Mouse (Mus musculus): ENCODE results near the gene Degs2.

Degs2 gene

DNA sequence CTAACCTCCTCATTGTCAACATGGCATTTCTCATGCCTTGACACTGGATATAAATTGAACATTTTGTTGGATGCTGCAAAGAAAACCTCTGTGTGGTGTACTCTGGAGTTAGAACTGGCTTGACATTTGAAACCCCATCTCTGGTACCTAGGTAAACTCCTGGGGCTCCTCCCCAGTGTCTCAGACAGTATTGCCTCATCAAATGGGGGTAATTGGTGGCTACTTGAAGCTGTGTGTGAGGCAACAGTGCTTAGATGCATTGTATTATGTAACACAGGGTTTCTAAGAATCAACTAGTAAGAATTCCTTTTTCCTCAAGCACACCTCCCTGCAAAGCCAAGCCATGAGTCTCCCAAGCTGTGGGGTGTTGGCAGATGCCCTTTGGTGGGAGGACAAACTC, 54.3 kb downstream of the Degs2 start:
- no peak for DNase-seq

GRCm38 (mm10) chr12:108646234-108646633, 55.9 kb downstream of the Degs2 start:
- DNase-seq: no peak

DNA sequence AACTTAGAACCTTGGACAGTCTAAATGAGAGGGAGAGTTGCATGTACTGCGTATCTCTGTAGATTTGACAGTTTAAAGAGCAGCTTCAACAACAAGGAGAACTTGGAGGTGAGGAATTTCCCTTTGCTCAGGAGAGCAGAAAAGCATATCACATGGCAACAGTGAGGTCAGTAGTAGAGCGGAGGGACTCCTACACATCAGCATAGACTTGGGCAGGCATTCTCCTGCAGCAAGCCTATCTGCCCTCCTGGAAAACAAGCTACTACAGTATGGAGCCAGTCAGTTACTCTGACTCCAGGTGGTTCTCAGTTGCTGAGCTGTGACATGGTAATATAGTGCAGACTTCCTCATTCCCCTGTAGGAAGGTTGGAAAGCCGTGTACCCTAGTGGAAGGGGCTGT, 60.1 kb downstream of the Degs2 start:
- DNase-seq: no peak

DNA sequence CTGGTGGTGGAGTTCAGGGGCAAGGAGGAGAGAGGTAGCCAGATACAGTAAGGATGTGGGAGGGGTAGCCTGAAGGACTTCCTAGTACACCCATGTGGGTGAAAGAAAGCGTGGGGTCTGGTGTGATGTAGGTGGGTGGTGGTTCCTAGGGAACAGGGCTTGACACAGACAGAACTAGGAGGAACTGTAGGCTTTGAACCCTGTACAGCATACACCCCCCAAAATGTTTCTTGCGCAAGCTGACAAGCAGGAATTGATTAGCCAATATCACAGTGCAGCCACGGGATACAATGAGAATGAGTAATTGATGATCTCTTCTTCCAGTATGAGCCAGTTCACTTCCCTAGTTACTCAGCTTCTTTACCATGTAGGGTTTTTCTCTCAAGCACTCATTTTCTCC, 63.0 kb downstream of the Degs2 start:
- no peak for DNase-seq

DNA sequence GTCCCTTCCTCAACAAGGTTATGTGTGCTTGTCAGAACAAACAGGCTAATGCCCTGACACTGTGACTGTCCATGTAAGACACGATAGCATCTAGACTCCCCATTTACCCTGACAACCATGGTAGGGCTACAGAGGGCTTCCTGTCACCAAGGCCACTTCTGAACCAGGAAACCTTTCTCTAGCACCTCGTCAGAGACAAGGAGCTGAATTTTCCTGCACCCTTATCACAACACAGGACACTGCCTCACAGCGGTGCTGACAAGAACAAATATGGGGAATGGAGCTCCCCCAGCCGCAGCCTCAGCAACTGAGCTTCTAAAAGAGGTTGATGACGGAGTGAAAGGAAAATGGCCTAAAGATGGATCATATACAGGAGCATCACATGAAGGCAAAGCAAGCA, 64.7 kb downstream of the Degs2 start:
- DNase-seq: no peak

DNA sequence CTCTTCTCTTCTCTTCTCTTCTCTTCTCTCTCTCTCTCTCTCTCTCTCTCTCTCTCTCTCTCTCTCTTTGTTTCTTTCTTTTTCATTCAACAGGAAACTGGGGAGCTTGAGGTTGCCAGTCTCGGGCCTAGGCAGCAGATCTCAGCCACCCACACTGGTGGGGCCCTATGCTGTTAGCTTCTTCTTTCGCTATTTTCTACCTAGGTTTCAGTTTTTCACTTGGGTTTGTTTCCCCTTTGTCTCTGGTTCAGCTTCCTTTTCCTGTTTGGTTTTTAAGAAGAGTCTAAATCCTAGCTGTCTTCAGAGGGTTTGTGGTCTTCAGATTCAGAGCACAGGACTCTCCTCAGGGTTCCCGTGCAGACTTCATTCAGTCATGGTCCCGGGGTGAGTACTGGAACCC, 66.6 kb downstream of the Degs2 start:
- no peak for DNase-seq

DNA sequence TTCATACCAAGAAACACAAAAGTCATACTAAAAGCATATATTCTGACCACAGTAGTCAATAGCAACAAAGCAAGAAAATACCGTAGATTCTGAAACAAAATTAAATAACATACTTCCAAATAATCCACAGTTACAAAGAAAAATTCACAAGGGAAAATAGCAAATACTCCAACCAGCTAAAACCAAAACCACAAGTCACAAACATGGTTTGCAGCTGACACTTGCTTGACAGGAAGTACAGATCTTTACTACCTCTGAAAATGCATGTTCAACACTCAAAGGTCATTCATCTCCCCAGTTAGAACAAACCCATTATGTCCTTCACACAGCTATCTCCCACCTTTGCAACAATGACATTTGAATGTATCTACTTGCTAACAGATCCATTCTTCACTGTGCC, 68.1 kb downstream of the Degs2 start:
- no peak for DNase-seq

DNA sequence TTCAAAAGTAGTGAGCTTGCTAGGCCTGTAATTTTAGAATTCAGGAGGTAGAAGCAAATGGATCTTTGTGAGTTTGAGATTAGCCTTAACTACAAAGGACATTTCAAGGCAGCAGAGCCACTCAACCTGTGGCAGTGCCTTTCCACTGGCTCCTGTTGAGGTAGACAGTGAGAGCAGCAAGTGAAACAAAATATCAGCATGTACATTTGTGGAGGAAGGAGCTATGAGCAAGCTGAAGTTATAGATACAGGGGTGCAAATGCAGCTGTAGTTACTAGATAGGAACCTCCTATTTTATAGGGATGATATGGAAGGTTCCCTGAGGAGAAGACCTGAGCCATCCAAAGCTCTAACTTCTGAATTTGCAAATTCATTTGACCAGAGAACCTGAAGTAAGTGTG, 69.6 kb downstream of the Degs2 start:
- no peak for DNase-seq

DNA sequence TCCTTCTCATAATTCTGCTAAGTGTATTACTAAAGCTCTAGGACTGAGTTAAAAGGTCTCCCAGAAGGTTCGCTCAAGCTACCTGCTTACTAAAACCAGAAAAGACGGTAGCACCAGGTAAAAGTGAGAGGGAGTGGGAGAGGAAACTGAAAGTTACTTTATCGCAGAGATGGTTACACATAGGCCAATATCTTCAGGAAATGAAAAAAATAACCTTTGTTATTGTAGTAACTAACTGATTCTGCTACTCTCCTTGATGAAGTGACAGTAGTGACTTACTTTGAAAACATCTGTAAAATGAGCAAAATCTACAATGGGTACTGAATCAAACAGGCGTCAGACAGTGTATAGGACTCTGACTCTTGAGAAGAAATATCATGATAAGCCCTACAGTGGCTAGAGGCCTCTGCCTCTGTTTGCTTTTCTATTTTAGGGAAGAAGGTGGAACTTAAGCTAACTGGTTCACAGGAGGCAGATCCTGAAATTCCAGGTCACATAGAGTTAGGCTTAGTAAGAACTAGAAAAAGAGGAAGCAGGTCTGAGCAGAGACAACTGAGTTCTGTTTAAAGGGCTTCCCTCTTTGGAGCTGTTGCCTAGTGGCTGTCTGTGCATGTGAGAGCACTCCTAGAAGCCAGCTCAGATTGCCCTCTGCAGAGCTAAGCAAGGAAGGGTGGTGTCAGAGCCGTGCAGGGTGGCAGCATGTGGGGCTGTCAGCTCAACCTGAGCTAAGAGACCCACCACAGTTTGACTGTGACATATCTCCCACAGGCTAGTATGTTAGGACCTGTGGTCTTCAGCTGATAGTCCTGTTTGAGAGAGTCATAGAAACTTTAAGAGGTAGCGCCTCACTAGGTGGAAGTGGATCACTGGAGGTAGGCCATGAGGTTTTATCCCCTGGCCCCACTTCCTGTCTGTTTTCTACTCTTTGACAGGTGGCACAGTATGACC, 71.1 kb downstream of the Degs2 start:
- no peak for DNase-seq

GRCm38 (mm10) chr12:108629556-108629955, 72.6 kb downstream of the Degs2 start:
- no peak for DNase-seq
